Mouse (Mus musculus) pancreas, adult 10 weeks (tissue): ENCODE measurements around the gene Ddn. TPM values are rescaled to one million over a fixed set of nuclear protein-coding genes. Genes with fewer than 3 reads are reported as not detected.

Experiments used
- polyA plus RNA-seq: library from polyadenylated mRNA; stranded (reverse); fragments of 350-450 nt; fragmentation: Illumina TruSeq; extraction: RNeasy Lipid Tissue Mini Kit (QIAGEN cat#74804); gene quantifications from one replicate; pipeline ENCODE4 v1.2.3, GENCODE M21; 2015; ENCODE audit warnings: low read depth, low replicate concordance; ENCODE audit not compliant: insufficient read depth

Gene Ddn
- polyA plus RNA-seq, result not detected

DNA sequence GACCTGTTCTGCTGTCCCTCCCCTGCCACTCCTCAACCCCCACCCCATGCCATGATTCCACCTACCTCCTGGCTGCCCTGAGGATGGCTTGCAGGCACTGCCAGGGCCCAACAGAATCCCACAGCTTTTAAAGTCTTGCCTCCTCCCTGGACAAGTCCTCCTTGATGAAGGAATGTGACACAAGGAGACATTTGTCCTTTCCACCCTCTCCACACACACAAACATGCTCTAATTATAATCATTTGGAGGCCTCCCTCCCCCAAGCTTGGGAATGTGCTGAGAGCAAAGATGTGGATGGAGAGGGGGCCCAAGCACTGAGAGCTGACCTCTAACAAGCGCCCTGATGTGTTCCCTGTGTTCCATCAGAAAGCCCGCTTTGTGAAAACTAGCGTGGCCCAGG, at the start of gene Ddn:
Gene Ddn (minus strand): TSS at position 101 of the 400 bp plus-strand sequence.

DNA sequence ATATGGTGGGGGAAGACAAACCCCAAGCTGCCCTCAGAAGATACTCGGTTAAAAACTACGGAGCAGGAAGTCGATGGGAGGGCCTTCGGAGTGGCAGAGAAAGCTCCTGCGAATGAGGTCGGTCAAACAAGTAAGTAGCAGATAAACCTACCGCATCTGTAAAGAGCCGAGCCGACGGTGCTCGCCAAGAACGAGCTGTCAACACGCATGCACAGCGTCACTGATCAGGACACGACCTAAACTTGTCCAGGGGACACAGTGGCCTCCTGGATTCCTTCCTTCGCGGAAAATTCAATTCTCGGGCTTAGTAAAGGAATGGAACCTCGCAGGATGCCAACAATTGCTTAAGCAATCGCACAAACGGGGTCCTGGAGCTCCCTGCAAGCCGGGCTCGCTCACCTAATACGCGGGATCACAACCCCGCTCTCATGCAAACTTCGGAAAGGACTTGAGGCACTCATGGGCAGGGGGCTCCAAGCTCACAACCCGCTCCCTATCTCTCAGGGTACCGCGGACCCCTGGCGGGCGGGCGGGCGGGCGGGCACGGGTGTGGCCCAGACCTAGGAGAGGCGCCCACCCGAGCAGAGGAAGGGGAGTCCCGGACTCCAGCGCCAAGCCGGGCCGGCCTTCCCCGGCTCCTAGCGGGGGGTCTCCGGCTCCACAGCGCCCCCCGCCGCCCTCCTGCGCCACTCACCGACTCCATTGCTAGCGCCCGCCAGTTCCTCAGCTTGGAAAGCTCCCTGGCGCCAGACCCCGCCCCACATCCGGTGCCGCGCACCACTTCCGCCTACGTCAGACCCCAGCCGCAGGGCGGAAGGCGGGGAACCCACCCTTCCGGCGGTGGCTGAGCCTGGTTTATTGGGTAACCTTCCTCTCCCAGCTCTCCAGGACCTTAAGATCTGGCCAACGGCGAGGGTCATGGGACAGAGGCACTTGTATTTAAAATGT, 21.7 kb upstream of the Ddn start, which contains the start of gene Prkag1:
Gene Prkag1 (minus strand): TSS at position 786 of the 948 bp plus-strand sequence.

DNA sequence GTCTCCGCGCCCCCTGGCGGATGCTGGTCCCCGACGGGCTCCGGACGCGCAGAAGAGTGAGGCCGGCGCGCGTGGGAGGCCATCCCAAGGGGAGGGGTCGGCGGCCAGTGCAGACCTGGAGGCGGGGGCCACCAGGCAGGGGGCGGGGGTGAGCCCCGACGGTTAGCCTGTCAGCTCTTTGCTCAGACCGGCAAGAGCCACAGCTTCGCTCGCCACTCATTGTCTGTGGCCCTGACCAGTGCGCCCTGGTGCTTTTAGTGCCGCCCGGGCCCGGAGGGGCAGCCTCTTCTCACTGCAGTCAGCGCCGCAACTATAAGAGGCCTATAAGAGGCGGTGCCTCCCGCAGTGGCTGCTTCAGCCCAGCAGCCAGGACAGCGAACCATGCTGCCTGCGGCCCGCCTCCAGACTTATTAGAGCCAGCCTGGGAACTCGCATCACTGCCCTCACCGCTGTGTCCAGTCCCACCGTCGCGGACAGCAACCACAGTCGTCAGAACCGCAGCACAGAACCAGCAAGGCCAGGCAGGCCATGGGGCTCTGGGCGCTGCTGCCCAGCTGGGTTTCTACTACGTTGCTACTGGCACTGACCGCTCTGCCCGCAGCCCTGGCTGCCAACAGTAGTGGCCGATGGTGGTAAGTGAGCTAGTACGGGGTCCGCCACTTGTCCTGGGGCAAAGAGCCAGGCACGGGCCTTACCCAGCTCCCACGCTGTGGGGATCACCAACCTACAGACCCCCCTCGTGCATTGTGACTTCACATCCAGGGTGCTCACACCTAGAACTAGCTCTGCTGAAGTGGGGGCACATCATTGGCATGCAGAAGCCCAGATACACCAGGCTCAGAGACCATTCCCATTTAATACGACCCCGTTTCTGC, 19.4 kb downstream of the Ddn start, which contains the start of gene Wnt1:
Gene Wnt1 (plus strand): TSS at position 197 of the 875 bp plus-strand sequence.

DNA sequence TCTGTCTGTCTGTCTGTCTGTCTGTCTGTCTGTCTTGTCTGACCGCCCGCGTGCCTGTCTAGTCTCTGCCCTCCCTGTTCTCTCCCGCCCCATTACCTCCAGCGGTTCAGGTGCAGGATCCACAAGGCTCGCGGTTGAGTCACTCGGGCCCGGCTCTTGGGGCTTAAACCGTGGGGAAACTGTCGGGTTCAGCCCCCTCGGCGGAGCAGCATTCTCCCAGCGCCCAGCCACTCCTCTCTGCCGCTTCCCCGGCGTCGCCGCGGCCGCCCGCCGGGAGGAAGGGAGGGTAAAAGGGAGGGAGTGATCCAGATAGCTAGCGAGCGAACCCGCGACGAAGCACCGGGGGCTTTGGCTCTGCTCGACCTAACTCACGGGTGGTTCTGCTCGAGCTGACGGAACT, 31.5 kb downstream of the Ddn start, which contains the start of gene Wnt10b:
Gene Wnt10b (minus strand): TSS at position 389 of the 400 bp plus-strand sequence.

DNA sequence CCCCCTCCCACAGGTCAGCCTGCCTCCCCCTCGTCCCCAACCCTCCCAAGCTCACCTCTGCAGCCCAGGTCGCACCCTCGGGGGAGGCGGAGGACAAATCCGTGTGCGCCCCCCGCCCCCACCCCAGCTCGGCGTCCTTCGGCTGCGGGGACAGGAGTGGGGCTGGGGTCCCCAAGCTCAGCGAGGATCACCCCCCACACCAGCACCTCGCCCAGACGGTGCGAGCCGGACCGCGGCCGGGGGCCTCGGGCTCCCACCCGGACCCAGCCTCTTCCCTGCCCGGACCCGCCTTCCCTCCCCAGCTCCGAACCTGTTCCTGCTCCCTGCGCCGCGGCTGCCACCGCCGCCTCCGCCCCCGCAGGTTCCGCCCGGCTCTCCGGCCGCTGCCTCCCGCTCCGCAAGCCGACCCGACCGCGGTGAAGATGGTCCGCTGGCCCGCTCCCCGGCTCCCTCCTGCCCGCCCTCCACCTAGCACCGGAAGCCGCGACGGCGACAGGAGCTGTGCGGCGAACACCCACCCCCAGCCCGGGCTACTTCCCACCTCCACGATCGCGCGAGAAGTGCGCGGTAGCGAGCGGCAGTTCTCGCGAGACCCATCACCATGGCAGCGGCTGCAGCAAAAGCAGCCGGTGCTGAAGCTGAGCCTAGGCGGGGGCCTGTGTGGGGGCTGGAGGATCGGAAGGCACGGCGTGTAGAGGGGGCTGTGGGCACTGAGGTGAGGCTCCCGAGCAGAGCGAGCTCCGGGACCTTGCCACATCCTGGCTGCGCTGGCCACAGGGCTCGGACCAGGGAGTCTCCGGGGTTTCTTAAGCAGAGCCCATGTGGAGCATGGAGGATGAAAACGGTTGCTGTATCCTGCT, 46.4 kb downstream of the Ddn start, which contains the start of gene Arf3:
Gene Arf3 (minus strand): TSS at position 545 of the 860 bp plus-strand sequence.

Other genes with a start within 250 kb of the Ddn start
- 10.4 TPM for gene Ccnt1, start 238.6 kb downstream of the Ddn start, polyA plus RNA-seq
- gene 4930415O20Rik, start 238.5 kb downstream of the Ddn start, polyA plus RNA-seq, result 4.3 TPM
- 28.0 TPM for gene Adcy6, start 199.4 kb downstream of the Ddn start, polyA plus RNA-seq
- gene Cacnb3, start 178.7 kb downstream of the Ddn start, polyA plus RNA-seq, result 5.0 TPM
- gene Ddx23, start 146.6 kb downstream of the Ddn start, polyA plus RNA-seq, result 15.6 TPM
- gene Rnd1, start 132.0 kb downstream of the Ddn start, polyA plus RNA-seq, result 1.2 TPM
- gene Ccdc65, start 101.3 kb downstream of the Ddn start, polyA plus RNA-seq, result not detected
- 174 TPM for gene Fkbp11, start 81.3 kb downstream of the Ddn start, polyA plus RNA-seq
- 12.4 TPM for gene Arf3, start 46.3 kb downstream of the Ddn start, polyA plus RNA-seq
- gene Wnt10b, start 31.3 kb downstream of the Ddn start, polyA plus RNA-seq, result 0.39 TPM
- gene Wnt1, start 19.6 kb downstream of the Ddn start, polyA plus RNA-seq, result not detected
- 11.2 TPM for gene Prkag1, start 22.0 kb upstream of the Ddn start, polyA plus RNA-seq
- gene Kmt2d, start 61.7 kb upstream of the Ddn start, polyA plus RNA-seq, result 12.0 TPM
- gene Rhebl1, start 85.0 kb upstream of the Ddn start, polyA plus RNA-seq, result 0.92 TPM
- 0.87 TPM for gene Dhh, start 89.0 kb upstream of the Ddn start, polyA plus RNA-seq
- 9.3 TPM for gene Lmbr1l, start 108.7 kb upstream of the Ddn start, polyA plus RNA-seq
- gene Tuba1b, start 125.1 kb upstream of the Ddn start, polyA plus RNA-seq, result 83.4 TPM
- not detected for gene Gm49450, start 144.1 kb upstream of the Ddn start, polyA plus RNA-seq
- gene Tuba1a, start 144.2 kb upstream of the Ddn start, polyA plus RNA-seq, result 66.0 TPM
- 14.2 TPM for gene Tuba1c, start 220.4 kb upstream of the Ddn start, polyA plus RNA-seq
- 3.3 TPM for gene Prph, start 245.7 kb upstream of the Ddn start, polyA plus RNA-seq